Mouse (Mus musculus) neural tube, embryonic 10.5 days (tissue): ENCODE data around the gene Sipa1l1.

Experiments
- DNase-seq: peaks from one replicate; pipeline ENCODE4 v3.0.0-alpha.2; 2017; ENCODE audit warnings: low spot score; ENCODE audit errors: extremely low spot score

Gene Sipa1l1

DNA sequence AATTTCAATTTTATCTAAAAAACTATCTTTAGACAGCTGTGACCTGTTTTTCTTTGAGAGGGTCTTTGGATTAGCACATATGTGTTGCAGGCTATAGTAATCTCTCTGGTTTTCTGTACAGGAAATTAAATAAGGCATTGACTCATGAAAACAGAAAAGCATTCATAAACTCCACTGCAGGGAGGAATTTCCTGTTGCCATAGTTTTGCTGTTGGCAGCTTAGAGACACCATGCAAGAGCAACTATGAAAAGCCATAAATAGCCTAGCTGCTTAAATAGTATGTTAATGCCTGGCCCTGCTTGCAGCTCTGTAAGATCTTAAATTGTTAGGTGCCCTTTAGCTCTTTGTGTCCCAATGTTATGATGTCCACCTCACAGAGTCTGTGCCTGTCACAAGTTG is 204.9 kb downstream of the Sipa1l1 start:
- no peak for DNase-seq

DNA sequence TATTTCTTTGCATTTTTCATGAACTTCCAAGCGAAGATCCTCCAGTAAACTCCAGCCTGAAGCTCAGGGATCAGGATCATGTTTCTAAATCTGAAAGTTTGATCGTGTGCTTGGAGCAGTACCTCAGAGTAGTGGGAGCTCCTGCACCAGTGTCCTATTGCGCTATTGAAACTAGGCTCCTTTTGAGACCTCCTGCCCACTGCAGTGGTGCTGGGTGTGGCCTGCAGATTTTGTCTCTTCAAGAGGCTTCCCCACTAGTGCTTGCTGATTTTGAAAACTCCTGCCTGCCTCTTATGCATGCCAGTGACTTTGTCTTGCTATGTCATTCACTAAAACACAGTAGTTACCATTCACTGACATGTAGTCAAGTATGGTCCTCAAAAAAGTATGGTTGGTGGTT is 213.8 kb downstream of the Sipa1l1 start:
- DNase-seq: no peak

DNA sequence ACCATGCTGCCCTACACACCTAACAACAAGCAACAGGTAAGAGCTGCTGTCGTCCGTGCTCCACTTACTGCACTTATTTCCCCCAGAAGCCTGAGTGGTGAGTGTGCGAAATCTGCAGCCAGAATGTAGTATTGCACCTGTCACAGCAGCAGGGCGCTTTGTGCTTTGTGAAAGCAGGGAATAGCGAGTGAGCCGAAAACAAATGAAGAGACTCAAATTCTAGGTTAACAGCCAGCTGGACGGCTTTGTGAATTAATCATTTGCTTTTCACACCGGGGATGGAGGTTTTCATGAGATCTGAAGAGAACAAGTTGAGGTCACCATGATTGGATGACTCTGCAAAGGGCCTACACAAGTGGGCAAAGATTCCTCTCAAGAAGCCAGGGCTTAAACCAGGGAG is 215.6 kb downstream of the Sipa1l1 start:
- DNase-seq: no peak

DNA sequence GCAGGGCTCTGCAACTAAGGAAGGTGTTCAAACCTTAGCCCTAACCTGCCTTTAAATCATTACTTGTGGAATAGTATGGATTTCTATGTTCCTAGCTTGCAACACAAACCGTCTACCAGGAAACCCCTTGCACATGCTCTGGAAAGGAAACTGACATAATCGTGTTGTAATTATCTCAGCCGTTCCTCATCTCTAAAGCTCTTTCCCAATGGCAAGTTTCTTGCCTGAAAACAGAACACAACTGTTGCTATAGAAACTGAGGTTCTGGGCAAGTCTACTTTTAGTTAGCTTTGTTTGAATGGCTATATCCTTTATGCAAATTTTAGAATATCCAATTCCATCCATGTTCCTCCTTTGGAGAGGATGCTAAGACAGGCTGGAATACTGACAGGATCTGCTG is 217.9 kb downstream of the Sipa1l1 start:
- DNase-seq: no peak

DNA sequence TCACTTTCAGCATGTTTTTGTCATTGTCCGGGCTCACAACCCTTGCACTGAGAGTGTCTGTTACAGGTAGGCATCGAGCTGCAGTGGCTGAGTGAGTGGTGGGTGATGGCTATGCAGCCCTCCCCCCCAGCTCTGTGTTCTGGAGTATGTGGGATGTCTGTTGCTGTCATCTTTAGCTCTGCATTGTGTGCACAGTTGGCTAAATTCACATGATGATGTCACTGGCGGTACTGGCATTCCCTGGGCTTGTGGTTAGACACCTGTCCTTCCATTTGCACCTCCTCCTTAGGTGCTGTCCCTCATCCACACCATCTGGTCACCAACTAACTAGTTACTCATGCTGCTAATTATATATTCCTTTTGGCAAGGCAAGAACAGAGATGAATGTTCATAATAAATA is 218.5 kb downstream of the Sipa1l1 start:
- DNase-seq: no peak

DNA sequence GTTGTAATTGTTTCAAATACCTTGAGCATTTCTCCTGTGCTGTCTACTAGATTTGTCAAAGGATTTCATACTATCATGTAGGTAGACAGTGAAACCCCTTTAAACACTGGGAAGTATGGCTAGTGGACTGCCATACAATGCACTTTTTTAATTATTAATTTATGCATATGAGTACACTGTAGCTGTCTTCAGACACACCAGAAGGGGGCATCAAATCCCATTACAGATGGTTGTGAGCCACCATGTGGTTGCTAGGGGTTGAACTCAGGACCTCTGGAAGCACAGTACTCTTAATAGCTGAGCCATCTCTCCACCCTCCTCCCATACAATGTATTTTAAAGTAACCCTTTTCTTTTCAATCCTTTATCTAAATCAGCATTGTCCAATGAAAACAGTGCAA is 219.0 kb downstream of the Sipa1l1 start:
- DNase-seq: no peak

DNA sequence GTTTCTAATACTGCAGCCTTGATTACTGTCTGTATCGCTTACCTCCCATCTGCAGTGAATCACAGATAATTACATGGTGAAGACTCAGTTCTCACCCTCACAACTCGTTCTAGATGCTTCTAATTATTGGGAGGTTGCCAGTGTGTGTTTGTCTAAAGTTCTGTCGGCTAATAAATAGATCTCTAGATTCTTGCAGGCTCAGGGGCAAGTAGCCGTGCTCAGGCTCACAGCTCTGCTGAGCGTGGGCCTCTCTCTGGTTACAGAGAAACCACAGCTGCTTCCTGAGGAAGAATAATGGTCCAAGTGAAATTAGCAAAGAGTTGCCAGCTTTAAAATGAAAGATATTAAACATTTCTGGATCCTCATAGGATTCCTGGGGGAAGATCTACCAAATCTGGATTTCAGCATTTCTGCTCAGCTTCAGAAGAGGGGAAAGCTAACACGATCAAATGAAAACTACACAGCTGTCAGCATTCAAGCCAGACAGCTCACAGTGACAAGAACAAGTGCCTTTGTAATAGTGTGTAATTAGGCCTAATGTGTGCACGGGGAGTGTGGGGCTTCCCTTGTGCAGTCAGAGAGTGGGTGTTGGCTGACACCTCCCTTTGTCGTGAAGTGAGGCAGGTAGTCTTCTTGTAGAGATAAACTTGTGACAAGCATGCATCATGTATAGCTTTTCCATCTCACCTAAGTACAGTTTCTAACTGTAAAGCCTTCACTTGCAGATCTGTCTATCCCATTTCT is 225.2 kb downstream of the Sipa1l1 start:
- DNase-seq: no peak

DNA sequence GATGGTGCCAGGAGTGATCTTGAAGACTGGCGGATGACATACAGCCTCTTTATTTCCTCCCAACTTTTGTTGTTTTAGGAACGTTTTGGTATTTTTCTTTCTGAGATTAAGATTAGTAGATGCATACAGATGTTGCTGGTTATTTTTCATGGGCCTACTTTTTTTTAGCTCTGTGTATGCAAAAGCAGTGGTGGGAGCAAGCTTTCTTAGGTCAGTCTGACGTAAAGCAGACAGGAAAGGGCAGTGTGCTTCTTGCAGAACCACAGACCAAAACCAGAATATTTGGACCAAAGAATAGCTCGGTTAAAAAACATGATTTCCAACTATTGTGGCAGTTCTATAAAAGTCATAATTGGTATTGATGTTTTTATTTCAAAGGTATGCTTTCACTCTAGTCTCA is 226.1 kb downstream of the Sipa1l1 start:
- no peak for DNase-seq

DNA sequence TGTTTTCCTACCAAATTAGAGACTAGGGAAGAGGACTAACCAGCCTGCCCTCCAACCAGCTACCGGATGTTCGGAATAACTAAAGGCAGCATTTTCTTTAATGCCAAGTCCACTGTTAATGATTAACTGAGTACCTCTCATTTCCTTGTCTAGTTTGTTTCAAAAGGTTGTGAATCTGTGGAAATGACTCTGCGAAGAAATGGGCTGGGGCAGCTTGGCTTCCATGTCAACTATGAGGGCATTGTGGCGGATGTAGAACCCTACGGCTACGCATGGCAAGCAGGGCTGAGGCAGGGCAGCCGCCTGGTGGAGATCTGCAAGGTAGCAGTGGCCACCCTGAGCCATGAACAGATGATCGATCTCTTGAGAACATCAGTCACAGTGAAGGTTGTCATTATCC is 228.1 kb downstream of the Sipa1l1 start:
- no peak for DNase-seq

DNA sequence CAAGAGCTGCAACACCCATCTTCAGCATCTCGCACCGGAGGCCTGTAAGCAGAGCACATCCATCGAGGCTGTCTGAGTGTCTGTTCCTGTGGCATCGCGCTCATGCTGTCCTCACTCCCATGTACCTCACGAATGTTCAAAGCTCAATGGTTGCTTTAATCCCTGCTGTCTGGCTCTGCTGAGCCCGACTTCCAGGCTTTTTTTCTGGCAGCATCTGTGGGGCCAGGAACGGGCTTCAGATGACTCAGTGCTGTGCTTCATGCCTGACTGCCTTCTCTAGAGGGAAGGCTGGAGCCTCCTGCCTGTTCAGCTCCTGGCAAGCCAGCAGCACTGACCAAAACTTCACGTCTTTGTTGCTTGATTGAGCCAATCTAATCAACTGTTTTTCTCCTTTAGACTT is 228.6 kb downstream of the Sipa1l1 start:
- no peak for DNase-seq

DNA sequence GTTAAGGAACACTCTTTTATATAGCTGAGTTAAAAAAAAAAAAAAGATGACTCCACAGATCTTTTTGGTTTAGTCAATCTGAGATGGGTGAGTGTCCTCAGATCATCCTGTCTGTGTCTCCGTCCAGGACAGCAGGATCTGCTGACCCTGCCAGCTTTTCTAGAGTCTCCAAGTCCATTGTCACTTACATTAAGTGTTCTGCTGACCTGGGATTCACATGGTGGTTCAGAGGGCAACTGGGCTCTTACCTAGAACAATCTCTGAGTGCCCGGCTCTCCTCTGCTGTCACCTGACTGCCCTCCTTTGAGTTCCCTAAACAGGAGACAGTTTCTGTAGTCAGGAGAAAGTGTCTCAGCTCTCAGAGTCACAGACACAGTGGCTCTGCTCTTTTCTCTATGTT is 229.8 kb downstream of the Sipa1l1 start:
- DNase-seq: no peak

DNA sequence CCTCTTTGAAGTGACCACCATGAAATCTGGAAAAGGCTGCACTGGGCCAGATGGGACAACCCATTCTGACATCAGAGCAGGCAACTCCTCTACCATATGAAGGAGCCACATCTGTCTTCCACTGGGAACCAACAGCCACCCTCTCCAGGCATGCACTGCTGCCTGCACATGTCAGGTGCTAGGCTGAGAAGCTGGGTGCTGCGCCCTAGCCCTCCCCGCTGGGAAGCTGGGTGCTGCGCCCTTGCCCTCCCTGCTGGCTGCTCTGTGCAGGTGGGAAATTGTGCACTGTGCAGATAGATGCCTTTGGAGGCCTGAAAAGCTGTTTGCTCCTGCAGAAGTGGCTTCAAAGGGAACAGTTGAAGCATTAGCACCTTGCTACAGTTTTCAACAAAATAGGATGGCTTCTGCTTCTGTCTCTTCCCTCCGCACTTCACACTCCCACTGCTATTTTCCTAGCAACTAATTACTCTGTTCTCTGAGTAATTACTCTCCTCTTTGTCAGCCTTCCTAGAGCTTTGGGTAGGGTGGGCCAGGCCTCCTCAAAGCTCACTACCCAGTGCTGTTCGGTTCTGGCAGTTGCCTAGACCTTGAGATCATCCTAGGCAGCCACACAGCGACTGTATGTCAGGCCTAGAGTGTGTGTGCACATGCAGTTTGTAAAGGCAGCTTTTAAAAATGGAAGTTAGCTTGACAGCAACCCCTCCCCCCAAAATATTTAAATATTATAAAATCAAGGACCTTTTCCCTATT is 231.0 kb downstream of the Sipa1l1 start:
- DNase-seq: no peak

DNA sequence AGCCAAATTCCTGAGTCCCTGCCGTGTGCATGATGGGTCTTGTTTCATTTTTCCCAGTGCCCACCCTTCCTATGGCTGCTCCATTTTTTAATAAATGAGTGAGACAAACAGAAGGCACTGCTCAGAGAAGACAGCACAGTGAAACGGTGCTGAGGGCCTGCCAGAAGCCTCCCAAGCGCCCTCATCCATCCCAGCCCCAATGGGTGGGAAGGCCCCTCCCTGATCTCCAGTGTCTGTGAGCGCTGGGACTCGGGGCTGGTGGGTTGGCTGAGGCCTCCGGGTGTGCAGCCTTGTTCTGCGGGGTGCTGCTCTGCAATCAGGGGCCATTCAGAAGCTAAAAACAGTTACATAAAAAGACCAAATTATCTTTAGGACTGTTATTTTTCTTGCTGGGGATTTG is 231.7 kb downstream of the Sipa1l1 start:
- DNase-seq: no peak

DNA sequence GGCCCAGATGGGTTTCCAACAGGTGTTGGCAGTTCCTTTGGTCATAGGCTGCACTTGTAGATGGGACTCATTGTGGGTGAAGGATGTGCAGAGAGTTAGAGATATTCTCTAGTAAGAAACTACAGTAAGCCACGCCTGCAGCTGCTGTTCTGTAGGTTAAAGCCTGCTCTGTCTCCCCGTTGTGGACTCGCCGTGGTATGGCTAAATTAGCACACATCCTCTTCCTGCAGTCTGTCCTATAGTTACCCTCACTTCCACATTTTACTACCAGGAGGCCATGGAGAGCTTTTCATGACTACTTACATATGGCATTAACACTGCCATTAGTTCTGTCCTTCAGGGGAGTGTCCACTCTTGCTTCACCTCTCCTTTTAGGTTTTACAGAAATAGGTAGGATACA is 232.3 kb downstream of the Sipa1l1 start:
- DNase-seq: no peak

DNA sequence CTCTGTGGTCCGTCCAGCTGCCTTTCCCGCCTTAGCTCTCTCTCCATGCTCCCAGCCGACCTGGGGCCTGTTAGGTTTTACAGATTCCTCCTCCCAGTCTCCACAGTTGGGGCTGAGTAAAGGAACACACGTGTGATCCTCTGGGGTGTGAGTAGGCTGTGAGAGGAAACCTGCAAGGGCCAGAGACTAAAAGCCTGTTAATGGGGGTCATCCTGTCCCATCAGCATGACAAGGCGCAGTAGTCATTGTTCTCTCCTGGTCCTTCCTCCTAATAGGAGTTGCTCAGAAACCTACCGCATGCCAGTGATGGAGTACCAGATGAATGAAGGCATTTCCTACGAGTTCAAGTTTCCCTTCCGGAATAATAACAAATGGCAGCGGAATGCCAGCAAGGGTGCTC is 233.5 kb downstream of the Sipa1l1 start:
- DNase-seq: no peak

DNA sequence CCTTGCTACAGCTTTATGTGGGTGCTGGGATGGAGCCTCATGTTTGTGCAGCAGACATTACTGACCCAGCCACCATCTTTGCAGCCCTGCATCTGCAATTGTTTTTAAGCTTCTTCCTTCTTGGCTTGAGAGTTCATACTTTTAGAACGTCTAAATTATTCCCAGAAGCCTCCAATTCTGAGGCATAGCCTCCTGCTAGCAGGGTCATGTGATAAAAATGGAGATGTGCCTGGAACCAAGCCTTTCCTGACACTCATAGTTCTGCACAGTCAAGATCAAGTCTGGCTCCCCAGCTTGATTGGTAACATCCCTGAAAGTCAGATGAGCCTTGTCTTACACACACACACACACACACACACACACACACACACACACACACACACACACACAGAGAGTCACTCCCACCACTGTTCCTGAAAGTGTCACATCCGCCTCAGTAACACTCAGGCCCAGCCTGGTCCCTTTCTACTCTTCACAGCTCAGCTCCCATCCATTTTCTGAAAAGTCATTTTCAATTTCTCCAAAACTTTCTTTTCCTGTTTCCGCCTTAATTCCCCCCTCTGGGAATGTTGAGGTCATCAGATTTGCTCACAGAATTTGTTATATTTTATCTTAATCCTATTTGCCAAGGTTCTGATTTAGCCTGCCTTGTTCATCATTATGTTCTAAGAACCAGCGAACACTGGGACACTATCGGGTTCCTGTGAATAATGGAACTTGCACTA is 238.6 kb downstream of the Sipa1l1 start:
- DNase-seq: no peak

DNA sequence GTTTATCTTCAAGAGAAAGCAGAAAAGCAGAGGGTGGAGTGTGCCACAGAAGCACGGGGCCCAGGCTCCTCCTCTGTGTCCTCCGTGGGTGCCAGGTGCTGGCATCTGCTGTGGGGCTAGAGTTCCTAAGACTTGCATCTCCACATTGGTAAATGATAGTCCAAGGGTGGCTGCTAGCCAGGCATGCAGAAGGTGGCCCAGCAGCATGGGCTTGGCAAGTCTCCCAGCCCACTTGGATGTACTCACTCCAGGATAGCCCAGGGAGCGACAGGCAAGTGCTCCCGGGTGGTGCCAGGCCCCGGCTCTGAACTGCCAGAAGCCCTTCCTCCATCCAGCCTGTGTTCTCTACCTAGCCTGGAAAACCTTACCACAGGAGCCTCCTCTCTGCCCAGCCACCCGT is 239.4 kb downstream of the Sipa1l1 start:
- DNase-seq: no peak

DNA sequence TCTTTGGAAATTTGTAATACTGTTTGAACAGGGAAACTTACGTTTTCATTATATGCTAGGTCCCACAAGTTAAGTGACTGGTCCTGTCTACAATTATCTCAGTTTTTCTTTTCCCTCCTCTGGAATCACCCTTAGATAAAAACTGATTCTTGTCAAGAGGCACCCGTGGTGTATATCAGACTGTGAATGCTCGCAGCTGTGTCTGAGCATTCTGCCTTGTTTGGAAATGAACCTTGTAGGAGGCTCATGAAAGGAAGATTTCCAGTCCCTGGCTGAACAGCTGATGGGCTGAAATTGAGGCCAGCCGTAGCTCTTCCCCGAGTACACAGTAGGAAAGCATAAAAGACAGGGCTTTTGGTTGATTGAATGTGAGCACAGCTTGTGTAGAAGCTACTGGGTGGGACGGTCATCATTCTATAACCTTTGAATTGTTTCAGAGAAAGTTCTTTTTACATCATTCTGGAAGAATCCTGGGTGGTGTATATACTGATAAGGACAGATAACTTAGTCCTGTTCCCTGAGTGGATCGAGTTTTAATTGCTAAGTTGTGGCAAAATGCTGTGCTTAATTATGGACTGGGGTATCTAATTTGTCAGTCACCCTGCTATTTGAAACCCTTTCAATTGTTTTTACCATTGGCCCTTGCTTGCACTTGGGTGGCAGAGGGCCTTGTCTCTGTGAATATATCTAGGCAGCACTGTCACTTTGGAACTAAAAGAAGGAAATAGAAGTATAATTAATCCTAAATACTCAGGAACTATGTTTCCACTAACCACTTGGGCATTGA is 240.8 kb downstream of the Sipa1l1 start:
- no peak for DNase-seq

DNA sequence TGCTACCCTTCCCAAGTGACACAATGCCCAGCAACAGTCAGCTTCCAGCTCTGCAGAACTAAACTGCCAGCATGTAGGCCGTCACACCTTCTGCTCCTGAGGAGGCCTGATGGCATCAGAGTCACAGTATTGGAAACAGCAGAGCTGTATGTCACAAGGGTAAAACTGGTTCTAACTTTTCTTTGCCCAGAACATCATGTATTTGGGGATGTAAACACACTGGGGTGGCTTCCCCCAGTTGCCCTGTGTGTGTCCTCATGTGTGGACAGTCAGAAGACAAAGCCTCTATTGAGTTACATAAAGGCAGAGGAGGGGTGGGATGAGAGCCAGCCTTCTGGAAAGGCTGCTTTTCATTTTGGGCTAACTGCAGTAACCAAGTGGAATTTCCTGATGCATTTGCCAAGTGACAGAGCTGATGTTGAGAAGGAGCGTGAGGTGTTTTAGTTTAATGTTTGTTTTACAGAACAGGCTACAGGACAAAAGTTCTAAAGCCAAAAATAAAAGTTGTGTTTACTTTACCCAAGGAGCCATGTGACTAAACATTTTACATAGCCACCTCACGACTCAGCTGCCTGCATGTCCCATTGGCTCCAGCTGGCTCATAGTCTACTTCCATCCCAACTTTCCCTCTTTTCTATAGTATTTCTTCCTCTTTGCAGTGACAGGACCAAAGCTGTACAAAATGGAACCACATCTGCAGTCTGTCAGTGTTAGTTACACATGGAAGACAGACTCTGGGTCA is 243.3 kb downstream of the Sipa1l1 start:
- DNase-seq: no peak

DNA sequence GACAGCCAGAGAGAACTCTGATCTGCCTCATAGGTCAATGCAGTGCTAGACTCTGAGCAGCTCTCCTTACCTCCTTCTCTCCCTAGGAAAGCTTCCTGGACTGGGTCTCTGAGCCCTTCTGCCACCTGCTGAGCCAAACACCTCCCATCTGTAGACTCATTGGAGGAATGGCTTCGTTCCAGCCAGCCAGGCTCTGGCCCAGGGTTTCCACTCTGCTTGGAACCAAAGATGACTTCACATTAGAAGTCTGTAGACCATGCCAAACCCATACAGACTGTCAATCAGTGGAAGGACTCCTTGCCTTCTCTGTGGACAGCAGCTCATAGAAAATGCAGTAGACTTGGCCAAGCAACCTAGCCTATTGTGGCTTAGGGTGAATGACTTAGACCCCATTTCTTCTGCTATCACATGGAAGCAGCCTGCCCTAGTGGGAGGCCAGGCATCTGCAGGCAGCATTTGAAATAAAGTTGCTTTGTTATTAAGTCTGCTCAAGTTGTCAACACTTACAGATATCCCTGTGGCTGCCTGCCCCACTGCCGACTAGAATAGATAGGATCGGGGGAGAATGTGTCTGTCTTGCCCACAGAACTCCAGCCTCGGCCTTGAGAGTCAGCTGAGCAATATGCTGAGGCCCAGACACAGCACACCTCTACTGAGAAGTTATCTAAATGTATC is 246.7 kb downstream of the Sipa1l1 start:
- no peak for DNase-seq
